Mouse (Mus musculus) lung, embryonic 14.5 days (tissue): Measurements from ENCODE around the gene Hand1. TPM values are rescaled to one million over a fixed set of nuclear protein-coding genes. Genes with fewer than 3 reads are reported as not detected.

Experiments
- ATAC-seq: fragments of 200-750 bp; cut with Nextera tagmentation; 2 replicates; pipeline ENCODE4 v1.8.0; 2017; ENCODE audit warnings: mild to moderate bottlenecking, moderate TSS enrichment, moderate library complexity; ENCODE audit not compliant: insufficient read depth
- DNase-seq: peaks from one replicate; pipeline ENCODE4 v3.0.0-alpha.2; 2015
- H3K27ac ChIP-seq: fragments of 300-500 bp; sonication (generic); 2 replicates; pipeline ENCODE4 v1.5.1; 2014; ENCODE audit warnings: low read depth, mild to moderate bottlenecking, moderate library complexity
- H3K27me3 ChIP-seq: fragments of 300-500 bp; sonication (generic); 2 replicates; pipeline ENCODE4 v1.6.1; 2014; ENCODE audit warnings: low read length, control low read depth; ENCODE audit not compliant: insufficient read depth
- H3K36me3 ChIP-seq: fragments of 300-500 bp; sonication (generic); 2 replicates; pipeline ENCODE4 v1.6.1; 2014; ENCODE audit warnings: control low read depth; ENCODE audit not compliant: insufficient read depth
- H3K4me1 ChIP-seq: fragments of 300-500 bp; sonication (generic); 2 replicates; pipeline ENCODE4 v1.6.1; 2014; ENCODE audit warnings: antibody characterized with exemption, control low read depth; ENCODE audit not compliant: insufficient read depth
- H3K4me2 ChIP-seq: fragments of 300-500 bp; sonication (generic); 2 replicates; pipeline ENCODE4 v1.6.1; 2014; ENCODE audit warnings: mild to moderate bottlenecking
- H3K4me3 ChIP-seq: fragments of 300-500 bp; sonication (generic); 2 replicates; pipeline ENCODE4 v1.5.1; 2014; ENCODE audit warnings: low read depth, low read length
- H3K9ac ChIP-seq: fragments of 300-500 bp; sonication (generic); 2 replicates; pipeline ENCODE4 v1.6.1; 2014
- H3K9me3 ChIP-seq: fragments of 300-500 bp; sonication (generic); 2 replicates; pipeline ENCODE4 v1.6.1; 2016; ENCODE audit warnings: low read depth, low read length, control low read depth
- CTCF ChIP-seq: IDR thresholded peaks from 2 replicates; pipeline ENCODE4 v1.5.1; 2016; ENCODE audit warnings: antibody characterized with exemption, low read depth
- WGBS: fragments of 180-500 bp; shearing (Covaris S2); extraction: QIAGEN DNeasy Blood & Tissue Kit; methylation state at CpG from one replicate; pipeline ENCODE4 v1.1.7; 2014; 5-methylcytosine and 5-hydroxymethylcytosine counted together
- polyA plus RNA-seq: library from polyadenylated mRNA; unstranded; fragments of >200 nt; fragmentation: Nextera tagmentation; extraction: Ambion mirVana; gene quantifications from 2 replicates; pipeline ENCODE4 v1.2.1, GENCODE M21; 2014

The Hand1 gene
- polyA plus RNA-seq, 1 experiment from 2014 or later = not detected

GRCm38 (mm10) chr11:57786616-57787418, 45.8 kb downstream of the Hand1 start:
- WGBS = 48% methylated on average over 18 of the region's 18 CpGs
- Histone ChIP-seq H3K9me3 (no peaks in the 10 kb centered on the region), H3K9ac (no peak overlapping the region), H3K27me3 (no peaks in the 10 kb centered on the region), H3K27ac (no peak overlapping the region), H3K4me1 (no peaks in the 10 kb centered on the region), H3K4me3 (no peak overlapping the region), H3K36me3 (no peaks in the 10 kb centered on the region), H3K4me2 (no peak overlapping the region)
- no peak for ATAC-seq
- peak; percentile 38 for DNase-seq
- peak; percentile 24; the same call in 1 of the 2 replicates for TF ChIP-seq CTCF

DNA sequence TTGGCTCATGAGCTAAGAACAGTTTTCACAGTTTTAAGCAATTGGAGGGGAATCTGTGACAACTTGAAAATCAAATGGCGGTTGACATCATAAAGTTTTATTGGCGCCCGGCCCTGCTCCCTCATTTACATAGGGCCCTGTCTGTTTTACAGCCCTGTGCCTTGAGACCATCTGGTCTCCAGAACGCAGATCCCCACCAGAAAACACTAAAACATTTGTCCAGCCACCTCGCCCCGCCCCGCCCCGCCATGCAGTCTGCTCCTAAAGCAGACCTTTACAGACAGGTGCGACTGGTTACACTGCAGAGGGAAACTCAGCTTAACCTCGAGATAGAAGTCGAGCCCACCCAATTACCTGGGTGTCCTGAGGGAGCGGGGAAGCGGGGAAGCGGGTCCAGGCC, 52.8 kb downstream of the Hand1 start:
- Histone ChIP-seq H3K9ac (no peak overlapping the region), H3K4me2 (no peak overlapping the region), H3K27me3 (no peaks in the 10 kb centered on the region), H3K4me1 (no peaks in the 10 kb centered on the region), H3K4me3 (no peak overlapping the region), H3K27ac (no peak overlapping the region), H3K9me3 (no peaks in the 10 kb centered on the region), H3K36me3 (no peaks in the 10 kb centered on the region)
- WGBS = 85% methylated on average over 14 of the region's 14 CpGs
- DNase-seq (no peak), ATAC-seq (no peak)
- no peak for TF ChIP-seq CTCF

Other genes with a start within 250 kb of the Hand1 start
- gene Galnt10, start 187.4 kb downstream of the Hand1 start, polyA plus RNA-seq = 11.2 and 11.9 TPM in 2 replicates
- gene Sap30l, start 31.2 kb downstream of the Hand1 start, polyA plus RNA-seq = 15.9 and 16.7 TPM in 2 replicates
- gene Larp1, start 176.2 kb upstream of the Hand1 start, polyA plus RNA-seq = 24.7 and 26.9 TPM in 2 replicates